Mouse (Mus musculus): Measurements from ENCODE around the gene Pla2g4d.
"Not testable (repeated sequence)": the region's sequence is repeated elsewhere in the genome, so short reads cannot be mapped to it uniquely, and the experiment has no call there.

Pla2g4d gene

GRCm38 (mm10) chr2:120262876-120263275, 26.1 kb downstream of the Pla2g4d start:
- in situ Hi-C loops (cut with MboI, MseI), result no loop called here

DNA sequence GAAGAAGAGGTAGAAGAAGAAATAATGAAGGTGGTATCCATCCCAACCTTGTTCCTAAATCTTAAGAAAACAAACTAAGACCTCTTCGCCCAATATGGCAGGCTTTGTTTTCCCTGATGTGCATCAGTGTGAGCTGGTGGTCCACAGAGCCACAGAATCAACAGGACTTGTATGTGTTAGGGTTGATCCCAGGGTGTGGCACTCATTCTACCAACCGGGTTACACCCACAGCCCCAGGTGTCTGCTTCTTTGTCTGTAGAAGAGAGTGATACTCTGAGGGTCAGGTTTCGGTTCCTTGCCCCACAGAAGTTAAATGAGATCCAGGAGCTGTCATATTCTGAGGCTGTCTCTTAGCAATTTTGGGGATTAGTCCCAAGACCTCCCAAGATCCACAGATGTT, 27.7 kb downstream of the Pla2g4d start:
- in situ Hi-C loops (cut with MboI, MseI), result no loop called here

- in situ Hi-C loops (cut with MboI, MseI), result no loop called here
Measured at GRCm38 (mm10) chr2:120256259-120256658, 32.7 kb downstream of the Pla2g4d start.

GRCm38 (mm10) chr2:120252644-120253043, 36.4 kb downstream of the Pla2g4d start:
- in situ Hi-C loops (cut with MboI, MseI), result no loop called here

DNA sequence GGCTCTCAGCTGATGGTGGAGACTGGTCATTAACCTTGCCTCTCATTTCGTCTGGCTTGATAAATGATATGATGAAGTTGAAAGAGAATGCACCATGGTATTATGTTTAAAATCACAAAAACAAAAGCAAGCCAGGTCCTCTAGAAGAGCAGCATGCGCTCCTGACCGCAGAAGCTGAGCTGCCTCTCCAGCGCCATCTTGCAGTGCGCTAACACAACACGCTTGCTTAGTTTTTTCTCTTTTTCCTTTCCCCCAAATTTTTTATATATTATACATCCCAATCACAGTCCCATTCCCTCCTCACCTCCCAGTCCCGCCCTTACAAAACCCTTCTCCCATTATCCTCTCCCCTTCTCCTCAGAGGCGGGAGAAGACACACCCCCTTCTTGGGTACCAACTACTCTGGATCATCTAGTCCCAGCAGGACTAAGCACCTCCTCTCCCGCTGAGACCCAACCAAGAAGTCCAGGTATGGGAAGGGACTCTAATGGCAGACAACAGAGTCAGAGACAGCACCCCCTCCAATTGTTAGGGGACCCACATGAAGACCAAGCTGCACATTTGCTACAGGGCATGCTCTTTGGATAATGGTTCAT, 43.5 kb downstream of the Pla2g4d start:
- in situ Hi-C loops (cut with MboI, MseI), result loop anchor here (5.0 kb wide), 1 partner anchor 48 kb away; no protein-coding TSS in a partner anchor

DNA sequence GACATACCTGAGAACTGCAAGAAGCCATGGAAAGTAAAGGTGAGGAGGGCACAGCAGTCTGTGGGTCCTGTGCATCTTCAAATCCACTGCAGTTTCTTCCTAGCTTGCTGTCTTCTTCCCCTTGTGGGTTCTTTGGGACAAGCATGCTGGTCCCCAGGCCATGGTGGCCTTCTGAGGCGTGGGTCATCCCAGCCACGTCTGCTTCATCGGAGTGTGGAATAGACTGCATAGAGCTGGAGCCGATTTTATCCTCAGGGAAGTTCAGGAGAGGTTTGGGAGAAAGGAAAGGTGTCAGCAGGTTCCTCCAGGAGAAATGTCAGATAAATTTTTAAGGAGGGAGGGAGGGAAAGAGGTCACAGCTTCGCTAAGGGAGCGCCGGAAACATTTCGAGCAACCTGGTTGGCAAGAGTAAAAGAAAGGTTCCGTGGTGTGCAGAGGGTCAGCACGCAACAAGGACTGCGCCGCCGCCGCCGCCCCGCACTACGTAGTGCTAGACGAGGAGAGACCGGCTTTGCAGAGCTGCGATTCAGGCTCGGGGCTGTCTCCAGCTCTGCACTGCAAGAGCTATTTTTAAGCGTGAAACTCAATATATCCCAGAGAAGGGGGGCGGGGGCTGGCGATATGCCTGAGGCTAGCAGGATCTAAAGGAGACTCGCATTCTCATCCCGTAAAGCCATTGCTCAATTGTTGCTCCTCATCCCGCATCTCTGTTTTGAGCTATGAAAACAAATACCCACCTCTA, 44.1 kb downstream of the Pla2g4d start, which contains the start of gene Pla2g4e:
Gene Pla2g4e, minus strand, starts transcription at position 657 of the 742 bp plus-strand sequence.
- in situ Hi-C loops (cut with MboI, MseI), result loop anchor here (5.0 kb wide), 1 partner anchor 48 kb away; no protein-coding TSS in a partner anchor

DNA sequence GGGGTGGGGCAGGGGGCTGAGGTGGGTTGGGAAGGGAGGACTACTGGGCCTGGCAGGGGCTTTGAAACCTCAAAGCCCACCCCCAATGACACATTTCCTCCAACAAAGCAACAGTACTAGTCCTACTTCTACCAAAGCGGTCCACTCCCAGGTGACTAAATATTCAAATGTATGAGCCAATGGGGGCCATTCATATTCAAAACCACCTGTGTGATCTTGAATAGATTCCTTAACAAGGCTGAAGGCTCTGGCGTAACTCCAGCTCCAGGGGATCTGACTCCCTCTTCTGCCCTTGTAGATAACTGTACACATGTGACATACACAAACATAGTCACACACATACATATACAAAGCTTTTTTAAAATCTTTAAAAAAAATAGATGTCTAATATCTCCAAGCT, 45.0 kb downstream of the Pla2g4d start:
- in situ Hi-C loops (cut with MboI, MseI), result no loop called here

DNA sequence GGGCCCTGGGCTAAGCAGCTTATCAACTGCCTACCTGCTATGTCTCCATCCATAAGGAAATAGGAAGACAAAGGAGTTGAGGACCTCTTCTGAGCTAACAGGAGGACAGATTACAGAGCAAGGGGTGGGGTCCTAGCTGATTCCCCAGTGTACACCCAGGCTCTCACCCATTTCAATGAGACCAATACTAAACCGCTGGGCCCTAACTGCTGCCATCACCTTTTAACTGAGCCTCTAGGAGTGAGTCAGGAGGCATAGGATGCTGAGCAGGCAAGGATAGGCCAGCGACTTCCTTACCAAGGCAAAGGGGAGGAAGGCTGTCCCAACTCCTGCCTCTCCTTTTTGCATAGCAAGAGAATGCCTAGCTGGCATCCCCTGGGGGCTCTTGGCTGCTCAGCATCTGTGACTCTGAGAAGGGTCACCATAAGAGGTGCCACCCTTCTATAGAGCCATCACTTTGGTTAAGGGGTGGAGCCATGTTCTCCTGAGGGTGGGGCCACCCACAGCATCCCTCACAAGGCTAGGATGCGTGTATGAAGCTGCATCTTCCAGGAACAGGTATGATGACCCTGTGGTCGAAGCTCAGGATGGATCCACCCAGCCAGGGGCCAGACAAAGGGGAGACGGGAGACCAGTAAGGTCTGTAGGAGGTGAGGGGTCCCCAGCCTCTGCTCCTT, 46.1 kb downstream of the Pla2g4d start:
- in situ Hi-C loops (cut with MboI, MseI), result no loop called here

GRCm38 (mm10) chr2:120238733-120239132, 50.3 kb downstream of the Pla2g4d start:
- in situ Hi-C loops (cut with MboI, MseI), result not testable (repeated sequence)

- in situ Hi-C loops (cut with MboI, MseI), result no loop called here
Measured at GRCm38 (mm10) chr2:120237784-120238183, 51.2 kb downstream of the Pla2g4d start.

- in situ Hi-C loops (cut with MboI, MseI), result no loop called here
Measured at GRCm38 (mm10) chr2:120235947-120236640, 52.9 kb downstream of the Pla2g4d start.

GRCm38 (mm10) chr2:120235381-120235780, 53.6 kb downstream of the Pla2g4d start:
- in situ Hi-C loops (cut with MboI, MseI), result no loop called here

DNA sequence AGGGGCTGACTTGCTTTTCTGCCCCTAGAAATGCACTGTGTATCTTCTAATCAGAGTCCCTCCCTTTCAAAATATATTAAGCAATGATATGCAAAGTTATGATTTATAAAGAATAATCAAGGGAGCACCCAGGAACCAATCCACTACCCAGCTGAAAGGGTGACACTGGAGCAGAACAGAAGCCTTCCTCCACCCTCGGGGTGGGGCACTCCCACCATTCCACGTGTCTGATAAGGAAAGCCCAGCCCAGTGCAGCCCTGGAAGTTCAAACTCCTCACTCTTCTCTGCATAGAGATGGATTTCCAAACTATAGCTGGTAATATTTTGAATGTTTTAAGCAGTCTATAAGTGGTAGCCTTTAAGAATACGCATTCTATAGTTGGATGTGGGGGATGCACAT, 57.4 kb downstream of the Pla2g4d start:
- in situ Hi-C loops (cut with MboI, MseI), result no loop called here

Measured in T-helper 2 cell (primary cell).